Mouse (Mus musculus) CH12.LX (cell line): ENCODE data around the gene Tk2. TPM values are rescaled to one million over a fixed set of nuclear protein-coding genes. Genes with fewer than 3 reads are reported as not detected.

ENCODE experiments used
- DNase-seq: peaks from one replicate; pipeline ENCODE4 v3.0.0-alpha.2; 2013; ENCODE audit errors: extremely low read depth
- H3K27ac ChIP-seq: 2 replicates; pipeline ENCODE4 v1.5.1; 2012; ENCODE audit warnings: low read depth, mild to moderate bottlenecking, control low read depth, moderate library complexity; ENCODE audit not compliant: insufficient read depth
- H3K27me3 ChIP-seq: replicated peaks from 2 replicates; pipeline ENCODE3; 2012; ENCODE audit warnings: inconsistent platforms
- H3K36me3 ChIP-seq, 2 experiments: replicated peaks in 1 of 2; 2 replicates each; pipeline versions ENCODE3 to v1.6.1; 2012; ENCODE audit warnings: inconsistent platforms in 1 of 2, low read length in 1 of 2, mild to moderate bottlenecking in 1 of 2, mixed read lengths in 1 of 2, moderate library complexity in 1 of 2; ENCODE audit not compliant: control insufficient read depth in 1 of 2, insufficient read depth in 1 of 2
- H3K4me1 ChIP-seq, 2 experiments: 2 replicates each; pipeline ENCODE4 v1.6.1; 2012; ENCODE audit warnings: inconsistent platforms in 1 of 2, moderate library complexity in 1 of 2; ENCODE audit not compliant: insufficient read depth in 2 of 2, control insufficient read depth in 1 of 2
- H3K4me2 ChIP-seq: 2 replicates; pipeline ENCODE4 v1.6.1; 2012; ENCODE audit warnings: low read depth, mild to moderate bottlenecking, control low read depth; ENCODE audit not compliant: poor library complexity, insufficient read depth, severe bottlenecking
- H3K4me3 ChIP-seq, 3 experiments: fragments of 150-350 bp in 1 of 3; sonication (generic) in 1 of 3; replicated peaks in 1 of 3; 2 replicates each; pipeline versions ENCODE3 to v1.5.1; 2011 to 2012; ENCODE audit warnings: low read depth in 2 of 3, low read length in 2 of 3, mild to moderate bottlenecking in 2 of 3, moderate library complexity in 2 of 3, control low read depth in 1 of 3, improper control_type of control experiment in 1 of 3, inconsistent platforms in 1 of 3, mixed read lengths in 1 of 3; ENCODE audit not compliant: poor library complexity in 1 of 3
- H3K79me2 ChIP-seq: replicated peaks from 2 replicates; pipeline ENCODE4 v1.6.1; 2012; ENCODE audit warnings: mild to moderate bottlenecking, moderate library complexity; ENCODE audit not compliant: control insufficient read depth, poor library complexity, insufficient read depth, severe bottlenecking; ENCODE audit errors: extremely low read depth
- H3K9ac ChIP-seq: 2 replicates; pipeline ENCODE4 v1.6.1; 2012; ENCODE audit warnings: low read depth, mild to moderate bottlenecking, control low read depth, moderate library complexity; ENCODE audit not compliant: insufficient read depth
- H3K9me3 ChIP-seq: replicated peaks from 2 replicates; pipeline ENCODE3; 2012; ENCODE audit warnings: low read length, inconsistent platforms, mixed read lengths
- CHD2 ChIP-seq: IDR thresholded peaks from 2 replicates; pipeline ENCODE4 v1.6.1; 2011; ENCODE audit warnings: low read length, improper control_type of control experiment
- E2F4 ChIP-seq: IDR thresholded peaks from 2 replicates; pipeline ENCODE4 v1.6.1; 2011; ENCODE audit warnings: low read depth, low read length, improper control_type of control experiment; ENCODE audit not compliant: insufficient replicate concordance
- ELF1 ChIP-seq: IDR thresholded peaks from 2 replicates; pipeline ENCODE4 v1.6.1; 2014; ENCODE audit warnings: low read depth, mild to moderate bottlenecking, inconsistent platforms, low read length, improper control_type of control experiment
- ETS1 ChIP-seq: conservative IDR thresholded peaks from 2 replicates; pipeline ENCODE4 v1.6.1; 2012; ENCODE audit warnings: low read depth, mild to moderate bottlenecking, inconsistent platforms, low read length, improper control_type of control experiment, moderate library complexity
- MAFK ChIP-seq: IDR thresholded peaks from 2 replicates; pipeline ENCODE4 v1.6.1; 2011; ENCODE audit warnings: low read length, improper control_type of control experiment; ENCODE audit not compliant: insufficient replicate concordance
- MAZ ChIP-seq: IDR thresholded peaks from 2 replicates; pipeline ENCODE4 v1.6.1; 2012; ENCODE audit warnings: low read depth, mild to moderate bottlenecking, inconsistent platforms, low read length, improper control_type of control experiment, moderate library complexity
- MEF2A ChIP-seq: IDR thresholded peaks from 2 replicates; pipeline ENCODE4 v1.6.1; 2014; ENCODE audit warnings: low read depth, mild to moderate bottlenecking, inconsistent platforms, low read length, improper control_type of control experiment, borderline replicate concordance
- NELFE ChIP-seq: IDR thresholded peaks from 2 replicates; pipeline ENCODE4 v1.6.1; 2011; ENCODE audit warnings: low read depth, low read length, improper control_type of control experiment
- RCOR1 ChIP-seq: conservative IDR thresholded peaks from 2 replicates; pipeline ENCODE4 v1.6.1; 2012; ENCODE audit warnings: low read depth, mild to moderate bottlenecking, inconsistent platforms, low read length, improper control_type of control experiment
- SIN3A ChIP-seq: IDR thresholded peaks from 2 replicates; pipeline ENCODE4 v1.6.1; 2012; ENCODE audit warnings: low read length, improper control_type of control experiment, inconsistent platforms
- SMC3 ChIP-seq: IDR thresholded peaks from 2 replicates; pipeline ENCODE4 v1.6.1; 2011; ENCODE audit warnings: low read depth, low read length, improper control_type of control experiment
- USF1 ChIP-seq: IDR thresholded peaks from 2 replicates; pipeline ENCODE4 v1.6.1; 2014; ENCODE audit warnings: low read depth, mild to moderate bottlenecking, inconsistent platforms, low read length, improper control_type of control experiment
- ZC3H11A ChIP-seq: IDR thresholded peaks from 2 replicates; pipeline ENCODE4 v1.6.1; 2012; ENCODE audit warnings: low read depth, mild to moderate bottlenecking, inconsistent platforms, low read length, improper control_type of control experiment
- dilution Hi-C: fragments of 300-500 bp; cut with MboI; formaldehyde crosslinking; loops from 2 replicates; pipeline ENCODE4 v1.14.3; 2020; ENCODE audit warnings: low sequenced_read_pairs; ENCODE audit not compliant: extremely low pct_unique_long_range_greater_than_20kb, extremely low pct_ligation_motif_present
- in situ Hi-C: fragments of 300-500 bp; cut with MboI; formaldehyde crosslinking; loops from 3 replicates; pipeline ENCODE4 v1.14.3; 2019; ENCODE audit warnings: low sequenced_read_pairs, low pct_ligation_motif_present, low pct_unique_long_range_greater_than_20kb, mixed read lengths
- polyA plus RNA-seq: library from polyadenylated mRNA; unstranded; fragments of >175 nt; gene quantifications from 2 replicates; pipeline ENCODE4 v1.2.1, GENCODE M21; 2012; ENCODE audit warnings: low read depth; ENCODE audit not compliant: insufficient read length
- total RNA-seq, 2 experiments: library from RNA; depleted of rRNA; stranded (reverse); fragments of 300-350 nt in 1 of 2; fragments of >200 nt in 1 of 2; gene quantifications; 2 replicates each; pipeline ENCODE4 v1.2.3; 2012 to 2014

Tk2 gene
- total and polyA plus RNA-seq, 3 experiments: 7.3 to 13.5 (median 8.9) TPM

GRCm38 (mm10) chr8:104201622-104202021 is 46.7 kb downstream of the Tk2 start:
- Histone ChIP-seq H3K9me3 (peaks cover under 1% of the 10 kb centered on the region), H3K4me3 (no peak overlapping the region), H3K79me2 (no peaks in the 10 kb centered on the region), H3K36me3 (no peaks in the 10 kb centered on the region), H3K27ac (no peak overlapping the region), H3K27me3 (peaks cover 81% of the 10 kb centered on the region), H3K4me2 (no peak overlapping the region), H3K9ac (no peak overlapping the region), H3K4me1 (peaks cover 6 to 15% of the 10 kb centered on the region in 2 experiments; a peak in 3 of 4 replicates)
- no peak for DNase-seq
- TF ChIP-seq MAFK: peak; percentile 83
- no peak for TF ChIP-seq SMC3
- TF ChIP-seq, all 38 proteins: peak for 1
- in situ Hi-C loops (no loop called here), dilution Hi-C loops (no loop called here)

- no peak for TF ChIP-seq RCOR1
- peak; percentile 35 for DNase-seq
- Histone ChIP-seq H3K79me2 (no peaks in the 10 kb centered on the region), H3K4me1 (peaks cover 6 to 15% of the 10 kb centered on the region in 2 experiments; a peak in 3 of 4 replicates), H3K27me3 (peaks cover 67% of the 10 kb centered on the region), H3K9me3 (peaks cover 8% of the 10 kb centered on the region), H3K36me3 (no peaks in the 10 kb centered on the region), H3K9ac (peak overlapping the region; percentile 4; the same call in 1 of the 2 replicates), H3K27ac (no peak overlapping the region), H3K4me3 (no peak overlapping the region), H3K4me2 (peak overlapping the region; percentile 29)
- in situ Hi-C loops (no loop called here), dilution Hi-C loops (no loop called here)
Measured at GRCm38 (mm10) chr8:104199802-104200201, 48.6 kb downstream of the Tk2 start.

GRCm38 (mm10) chr8:104191496-104191895 is 56.9 kb downstream of the Tk2 start:
- Histone ChIP-seq H3K4me2 (peak overlapping the region; percentile 51), H3K79me2 (no peaks in the 10 kb centered on the region), H3K27me3 (peaks cover 35% of the 10 kb centered on the region), H3K36me3 (no peaks in the 10 kb centered on the region), H3K27ac (no peak overlapping the region), H3K9ac (no peak overlapping the region), H3K9me3 (peaks cover 15% of the 10 kb centered on the region), H3K4me3 (no peak overlapping the region), H3K4me1 (peaks cover 2 to 12% of the 10 kb centered on the region in 2 experiments; a peak in 2 of 4 replicates)
- in situ Hi-C loops: no loop called here
- dilution Hi-C loops: no loop called here
- no peak for TF ChIP-seq E2F4
- TF ChIP-seq ETS1: peak; percentile 62
- TF ChIP-seq CHD2: no peak
- peak; percentile 46; the same call in 1 of the 2 replicates for TF ChIP-seq ELF1
- TF ChIP-seq MAZ: no peak
- TF ChIP-seq MEF2A: no peak
- TF ChIP-seq SIN3A: no peak
- TF ChIP-seq NELFE: no peak
- no peak for TF ChIP-seq ZC3H11A
- no peak for TF ChIP-seq USF1
- DNase-seq: peak; percentile 37
